Mouse (Mus musculus) midbrain, embryonic 14.5 days (tissue): ENCODE data around the gene Cers2. TPM values are rescaled to one million over a fixed set of nuclear protein-coding genes. Genes with fewer than 3 reads are reported as not detected.

Source experiments
- ATAC-seq: fragments of 200-750 bp; cut with Nextera tagmentation; 2 replicates; pipeline ENCODE4 v1.8.0; 2017; ENCODE audit warnings: moderate number of reproducible peaks, moderate library complexity; ENCODE audit not compliant: low FRiP score, low TSS enrichment
- DNase-seq: peaks from one replicate; pipeline ENCODE4 v3.0.0-alpha.2; 2015
- H3K27ac ChIP-seq: fragments of 300-500 bp; sonication (generic); replicated peaks from 2 replicates; pipeline ENCODE4 v1.5.1; 2014; ENCODE audit warnings: mild to moderate bottlenecking, low read depth, low read length, moderate library complexity
- H3K27me3 ChIP-seq: fragments of 300-500 bp; sonication (generic); 2 replicates; pipeline ENCODE4 v1.6.1; 2014; ENCODE audit warnings: low read length, control low read depth, mixed read lengths; ENCODE audit not compliant: control insufficient read depth, insufficient read depth
- H3K36me3 ChIP-seq: fragments of 300-500 bp; sonication (generic); 2 replicates; pipeline ENCODE4 v1.6.1; 2014; ENCODE audit warnings: low read length, control low read depth; ENCODE audit not compliant: control insufficient read depth, insufficient read depth
- H3K4me1 ChIP-seq: fragments of 300-500 bp; sonication (generic); 2 replicates; pipeline ENCODE4 v1.6.1; 2014; ENCODE audit warnings: mild to moderate bottlenecking, antibody characterized with exemption, low read length, control low read depth; ENCODE audit not compliant: control insufficient read depth, insufficient read depth
- H3K4me2 ChIP-seq: fragments of 300-500 bp; sonication (generic); 2 replicates; pipeline ENCODE4 v1.6.1; 2014; ENCODE audit warnings: mild to moderate bottlenecking, low read length, moderate library complexity
- H3K4me3 ChIP-seq: fragments of 300-500 bp; sonication (generic); replicated peaks from 2 replicates; pipeline ENCODE4 v1.5.1; 2014; ENCODE audit warnings: low read depth, low read length
- H3K9ac ChIP-seq: fragments of 300-500 bp; sonication (generic); replicated peaks from 2 replicates; pipeline ENCODE4 v1.6.1; 2014; ENCODE audit warnings: mild to moderate bottlenecking, low read length, moderate library complexity
- H3K9me3 ChIP-seq: fragments of 300-500 bp; sonication (generic); 2 replicates; pipeline ENCODE4 v1.6.1; 2016; ENCODE audit warnings: low read length, control low read depth, mixed read lengths; ENCODE audit not compliant: control insufficient read depth
- WGBS: fragments of 180-500 bp; shearing (Covaris S2); extraction: QIAGEN DNeasy Blood & Tissue Kit; methylation state at CpG from one replicate; pipeline ENCODE4 v1.1.7; 2014; 5-methylcytosine and 5-hydroxymethylcytosine counted together
- polyA plus RNA-seq: library from polyadenylated mRNA; unstranded; fragments of >200 nt; fragmentation: Nextera tagmentation; extraction: Ambion mirVana; gene quantifications from 2 replicates; pipeline ENCODE4 v1.2.1, GENCODE M21; 2014

Cers2 gene
- 70.6 and 83.2 TPM in 2 replicates for polyA plus RNA-seq

DNA sequence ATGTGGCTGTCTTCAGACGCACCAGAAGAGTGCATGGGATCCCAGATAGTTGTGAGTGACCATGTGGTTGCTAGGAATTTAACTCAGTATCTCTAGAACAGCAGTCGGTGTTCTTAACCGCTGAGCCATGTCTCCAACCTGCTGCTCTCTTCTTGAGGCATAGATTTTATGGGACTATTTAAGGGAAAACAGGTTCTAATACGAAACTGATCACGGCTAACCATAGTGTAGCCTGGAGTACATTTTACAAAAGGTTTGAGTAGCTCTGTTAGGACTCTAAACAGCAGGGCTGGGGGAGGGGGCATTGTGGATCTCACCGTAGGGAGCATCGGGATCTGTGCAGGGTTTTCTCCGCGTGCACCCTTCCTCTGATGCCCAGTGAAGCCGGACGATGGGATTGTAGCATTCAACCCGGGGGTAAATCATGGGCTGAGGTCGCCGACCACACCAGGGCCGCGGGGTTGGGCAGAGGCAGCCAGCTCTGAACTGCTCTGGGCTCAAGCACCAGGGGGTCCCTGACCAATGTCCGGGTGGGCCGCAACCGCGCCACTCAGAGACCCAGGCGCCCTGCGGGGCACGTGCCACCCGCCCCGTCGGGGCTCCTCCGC lies at the start of gene Cers2:
Gene Cers2 (plus strand): TSS at position 306 of the 608 bp plus-strand sequence.
- ATAC-seq: no peak
- Histone ChIP-seq H3K9ac (peak within 1 kb of the TSS; percentile 98), H3K4me2 (peak within 1 kb of the TSS; percentile 78), H3K27me3 (no peaks in the 10 kb centered on the region), H3K4me1 (peaks cover 15% of the 10 kb centered on the region), H3K9me3 (no peaks in the 10 kb centered on the region), H3K36me3 (no peaks in the 10 kb centered on the region), H3K4me3 (peak within 1 kb of the TSS; percentile 88), H3K27ac (peak within 1 kb of the TSS; percentile 91)
- WGBS: 2% methylated on average over 27 of the region's 27 CpGs
- peak; percentile 63 for DNase-seq

DNA sequence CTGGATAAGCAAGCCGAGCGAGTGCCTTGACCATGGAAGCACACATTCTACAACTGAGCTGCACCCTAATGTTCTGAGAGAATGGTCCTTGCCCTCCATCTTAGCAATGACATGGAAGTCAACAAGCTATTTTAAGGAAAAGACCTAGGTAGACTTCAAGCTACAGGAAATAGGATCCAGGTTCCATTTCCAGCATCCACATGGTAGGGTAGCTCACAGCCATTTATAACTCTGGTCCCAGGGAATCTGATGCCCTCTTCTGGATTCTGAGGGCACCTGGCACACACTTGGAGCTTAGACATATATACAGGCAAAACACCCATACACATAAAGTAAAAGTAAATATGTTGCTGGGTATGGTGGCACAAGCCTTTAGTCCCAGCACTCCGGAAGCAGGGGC lies 48.5 kb upstream of the Cers2 start:
- Histone ChIP-seq H3K9me3 (no peaks in the 10 kb centered on the region), H3K4me1 (no peaks in the 10 kb centered on the region), H3K36me3 (peaks cover 49% of the 10 kb centered on the region), H3K9ac (no peak overlapping the region), H3K4me2 (no peak overlapping the region), H3K27ac (no peak overlapping the region), H3K4me3 (no peak overlapping the region), H3K27me3 (no peaks in the 10 kb centered on the region)
- ATAC-seq (no peak), DNase-seq (no peak)
- WGBS: 93% methylated on average over 3 of the region's 3 CpGs

GRCm38 (mm10) chr3:95267855-95268254 lies 46.7 kb upstream of the Cers2 start:
- ATAC-seq (no peak), DNase-seq (no peak)
- no peak overlapping the region for H3K9ac ChIP-seq
- H3K27ac ChIP-seq: no peak overlapping the region
- H3K4me2 ChIP-seq: no peak overlapping the region
- H3K9me3 ChIP-seq: no peaks in the 10 kb centered on the region
- no peak overlapping the region for H3K4me3 ChIP-seq
- peaks cover 37% of the 10 kb centered on the region for H3K36me3 ChIP-seq
- no peaks in the 10 kb centered on the region for H3K27me3 ChIP-seq
- H3K4me1 ChIP-seq: no peaks in the 10 kb centered on the region

GRCm38 (mm10) chr3:95269789-95270188 lies 44.8 kb upstream of the Cers2 start:
- no peak for ATAC-seq
- Histone ChIP-seq H3K9me3 (no peaks in the 10 kb centered on the region), H3K27me3 (no peaks in the 10 kb centered on the region), H3K36me3 (peaks cover 24% of the 10 kb centered on the region), H3K4me2 (no peak overlapping the region), H3K4me1 (no peaks in the 10 kb centered on the region), H3K27ac (no peak overlapping the region), H3K4me3 (no peak overlapping the region), H3K9ac (no peak overlapping the region)
- no peak for DNase-seq
- 95% methylated on average over 5 of the region's 5 CpGs for WGBS

- 87% methylated on average over 12 of the region's 12 CpGs for WGBS
- peaks cover 19% of the 10 kb centered on the region for H3K36me3 ChIP-seq
- no peaks in the 10 kb centered on the region for H3K4me1 ChIP-seq
- no peak overlapping the region for H3K4me2 ChIP-seq
- no peak overlapping the region for H3K4me3 ChIP-seq
- no peak for DNase-seq
- H3K27ac ChIP-seq: no peak overlapping the region
- no peaks in the 10 kb centered on the region for H3K27me3 ChIP-seq
- H3K9ac ChIP-seq: no peak overlapping the region
- H3K9me3 ChIP-seq: no peaks in the 10 kb centered on the region
- no peak for ATAC-seq
These were observed 43.7 kb upstream of the Cers2 start for GRCm38 (mm10) chr3:95270766-95271364.

DNA sequence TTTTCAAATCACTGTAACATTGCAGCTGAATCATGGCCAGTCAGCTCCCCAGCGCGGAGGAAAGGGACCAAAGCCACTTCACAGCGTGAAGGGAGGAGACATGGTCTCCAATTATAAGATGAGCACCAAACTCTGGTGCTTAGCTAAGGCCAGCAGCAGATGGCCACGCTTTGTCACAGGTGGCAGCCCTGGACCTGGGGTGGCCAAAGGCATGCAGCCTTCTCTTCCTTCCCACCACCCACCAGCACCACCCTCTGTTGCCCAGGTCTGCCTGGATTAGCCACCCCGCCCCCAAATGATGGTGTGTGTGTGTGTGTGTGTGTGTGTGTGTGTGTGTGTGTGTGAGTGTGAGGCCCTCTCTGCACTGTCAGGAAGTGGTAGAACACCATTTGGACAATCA lies 41.1 kb upstream of the Cers2 start:
- Histone ChIP-seq H3K9me3 (no peaks in the 10 kb centered on the region), H3K4me2 (no peak overlapping the region), H3K4me3 (no peak overlapping the region), H3K4me1 (no peaks in the 10 kb centered on the region), H3K36me3 (0 out of 2 replicates have a peak, but pooled peaks cover 4% of the 10 kb centered on the region), H3K27ac (no peak overlapping the region), H3K9ac (no peak overlapping the region), H3K27me3 (no peaks in the 10 kb centered on the region)
- DNase-seq: no peak
- ATAC-seq: no peak
- WGBS: 96% methylated on average over 5 of the region's 5 CpGs

GRCm38 (mm10) chr3:95274453-95274852 lies 40.1 kb upstream of the Cers2 start:
- Histone ChIP-seq H3K36me3 (no peaks in the 10 kb centered on the region), H3K9ac (no peak overlapping the region), H3K4me1 (no peaks in the 10 kb centered on the region), H3K4me3 (no peak overlapping the region), H3K4me2 (no peak overlapping the region), H3K9me3 (no peaks in the 10 kb centered on the region), H3K27ac (no peak overlapping the region), H3K27me3 (no peaks in the 10 kb centered on the region)
- ATAC-seq: no peak
- DNase-seq: no peak
- 94% methylated on average over 4 of the region's 4 CpGs for WGBS

- WGBS: 86% methylated on average over 6 of the region's 6 CpGs
- no peak overlapping the region for H3K4me2 ChIP-seq
- ATAC-seq (no peak), DNase-seq (no peak)
- H3K9ac ChIP-seq: no peak overlapping the region
- H3K36me3 ChIP-seq: no peaks in the 10 kb centered on the region
- H3K9me3 ChIP-seq: no peaks in the 10 kb centered on the region
- H3K4me3 ChIP-seq: no peak overlapping the region
- H3K27ac ChIP-seq: no peak overlapping the region
- no peaks in the 10 kb centered on the region for H3K27me3 ChIP-seq
- H3K4me1 ChIP-seq: no peaks in the 10 kb centered on the region
These were observed 39.4 kb upstream of the Cers2 start for GRCm38 (mm10) chr3:95275161-95275560.

GRCm38 (mm10) chr3:95276428-95276934 lies 38.1 kb upstream of the Cers2 start:
- Histone ChIP-seq H3K27me3 (no peaks in the 10 kb centered on the region), H3K4me2 (no peak overlapping the region), H3K9ac (no peak overlapping the region), H3K27ac (no peak overlapping the region), H3K4me3 (no peak overlapping the region), H3K36me3 (no peaks in the 10 kb centered on the region), H3K4me1 (0 out of 2 replicates have a peak, but pooled peaks cover 7% of the 10 kb centered on the region), H3K9me3 (no peaks in the 10 kb centered on the region)
- 87% methylated on average over 5 of the region's 5 CpGs for WGBS
- DNase-seq: no peak
- ATAC-seq: no peak
